Mouse (Mus musculus) layer of hippocampus, adult 9-10 months (tissue): ENCODE results near the gene 2410137M14Rik.
"Not testable (repeated sequence)": the region's sequence is repeated elsewhere in the genome, so short reads cannot be mapped to it uniquely, and the experiment has no call there.

Experiments used
- DNase-seq: peaks from one replicate; pipeline ENCODE4 v3.0.0; 2022; ENCODE audit warnings: low spot score

Gene 2410137M14Rik

GRCm38 (mm10) chr17:36993770-36994325 lies 12.8 kb upstream of the 2410137M14Rik start:
- DNase-seq, result no peak

GRCm38 (mm10) chr17:36992336-36993104 lies 11.5 kb upstream of the 2410137M14Rik start:
- no peak for DNase-seq

GRCm38 (mm10) chr17:36990630-36991029 lies 9.6 kb upstream of the 2410137M14Rik start:
- DNase-seq, result not testable (repeated sequence)

GRCm38 (mm10) chr17:36989437-36989836 lies 8.4 kb upstream of the 2410137M14Rik start, which contains the start of gene H2-M5:
Gene H2-M5, minus strand, starts transcription at chr17:36989537.
- DNase-seq, result no peak

- no peak for DNase-seq
Observed at GRCm38 (mm10) chr17:36988475-36988874, 7.4 kb upstream of the 2410137M14Rik start.

- DNase-seq, result no peak
Observed at GRCm38 (mm10) chr17:36982253-36983155, 1.5 kb upstream of the 2410137M14Rik start.

GRCm38 (mm10) chr17:36981845-36982244 lies 808 bp upstream of the 2410137M14Rik start:
- no peak for DNase-seq

GRCm38 (mm10) chr17:36973271-36973787 lies 7.7 kb downstream of the 2410137M14Rik start:
- no peak for DNase-seq

- no peak for DNase-seq
Observed at GRCm38 (mm10) chr17:36972791-36973190, 8.2 kb downstream of the 2410137M14Rik start.

GRCm38 (mm10) chr17:36971172-36971850 lies 9.7 kb downstream of the 2410137M14Rik start:
- DNase-seq, result no peak

GRCm38 (mm10) chr17:36970316-36970890 lies 10.6 kb downstream of the 2410137M14Rik start:
- no peak for DNase-seq

- DNase-seq, result no peak
Observed at GRCm38 (mm10) chr17:36966875-36967274, 14.2 kb downstream of the 2410137M14Rik start.

GRCm38 (mm10) chr17:36961125-36961524 lies 19.9 kb downstream of the 2410137M14Rik start:
- no peak for DNase-seq

- no peak for DNase-seq
Observed at GRCm38 (mm10) chr17:36958884-36959283, 22.2 kb downstream of the 2410137M14Rik start.

GRCm38 (mm10) chr17:36957999-36958743 lies 22.9 kb downstream of the 2410137M14Rik start, which contains the start of the genes Znrd1 and Znrd1as:
Gene Znrd1, minus strand, starts transcription at chr17:36958559.
Gene Znrd1as, plus strand, starts transcription at chr17:36958592.
- DNase-seq, result peak; percentile 90

- DNase-seq, result no peak
Observed at GRCm38 (mm10) chr17:36953062-36953461, 28.0 kb downstream of the 2410137M14Rik start.

- DNase-seq, result no peak
Observed at GRCm38 (mm10) chr17:36952631-36953030, 28.4 kb downstream of the 2410137M14Rik start.

- peak; percentile 94 for DNase-seq
Observed at GRCm38 (mm10) chr17:36950981-36951947, 29.8 kb downstream of the 2410137M14Rik start, which contains the start of gene Ppp1r11. Gene Ppp1r11, minus strand, starts transcription at chr17:36951741.

GRCm38 (mm10) chr17:36949265-36949664 lies 31.8 kb downstream of the 2410137M14Rik start:
- no peak for DNase-seq
